Mouse (Mus musculus) mature B cell (primary cell): Measurements from ENCODE around the gene Ccnl2.

Experiments
- in situ Hi-C: fragments of 300-500 bp; cut with MboI; formaldehyde crosslinking; loops from 2 replicates; pipeline ENCODE4 v1.14.3; 2019

Gene Ccnl2

GRCm38 (mm10) chr4:155838187-155839153, 26.2 kb downstream of the Ccnl2 start:
- in situ Hi-C loops: no loop called here

- in situ Hi-C loops: no loop called here
Observed at GRCm38 (mm10) chr4:155839483-155839910, 27.2 kb downstream of the Ccnl2 start, which contains the start of gene Mxra8. Gene Mxra8 (plus strand): TSS chr4:155839680.

GRCm38 (mm10) chr4:155840076-155841002, 28.1 kb downstream of the Ccnl2 start:
- in situ Hi-C loops: no loop called here

GRCm38 (mm10) chr4:155841003-155841454, 28.7 kb downstream of the Ccnl2 start:
- in situ Hi-C loops: no loop called here

GRCm38 (mm10) chr4:155841651-155842270, 29.5 kb downstream of the Ccnl2 start:
- in situ Hi-C loops: no loop called here

GRCm38 (mm10) chr4:155843231-155843630, 30.9 kb downstream of the Ccnl2 start:
- in situ Hi-C loops: no loop called here

GRCm38 (mm10) chr4:155846871-155847578, 34.7 kb downstream of the Ccnl2 start, which contains the start of gene Dvl1:
Gene Dvl1 (plus strand): TSS chr4:155847402.
- in situ Hi-C loops: no loop called here

GRCm38 (mm10) chr4:155847591-155848352, 35.5 kb downstream of the Ccnl2 start:
- in situ Hi-C loops: no loop called here

GRCm38 (mm10) chr4:155848434-155849095, 36.3 kb downstream of the Ccnl2 start:
- in situ Hi-C loops: no loop called here

GRCm38 (mm10) chr4:155849391-155849790, 37.1 kb downstream of the Ccnl2 start:
- in situ Hi-C loops: no loop called here

GRCm38 (mm10) chr4:155849792-155850451, 37.6 kb downstream of the Ccnl2 start:
- in situ Hi-C loops: no loop called here

GRCm38 (mm10) chr4:155851368-155851767, 39.1 kb downstream of the Ccnl2 start:
- in situ Hi-C loops: no loop called here

GRCm38 (mm10) chr4:155851951-155852411, 39.7 kb downstream of the Ccnl2 start:
- in situ Hi-C loops: no loop called here

- in situ Hi-C loops: no loop called here
Observed at GRCm38 (mm10) chr4:155853421-155853820, 41.1 kb downstream of the Ccnl2 start.

- in situ Hi-C loops: no loop called here
Observed at GRCm38 (mm10) chr4:155854991-155855390, 42.7 kb downstream of the Ccnl2 start.

GRCm38 (mm10) chr4:155856071-155856470, 43.8 kb downstream of the Ccnl2 start:
- in situ Hi-C loops: no loop called here

GRCm38 (mm10) chr4:155856881-155857280, 44.6 kb downstream of the Ccnl2 start:
- in situ Hi-C loops: no loop called here

- in situ Hi-C loops: no loop called here
Observed at GRCm38 (mm10) chr4:155859318-155859717, 47.0 kb downstream of the Ccnl2 start.

- in situ Hi-C loops: no loop called here
Observed at GRCm38 (mm10) chr4:155861787-155862186, 49.5 kb downstream of the Ccnl2 start.
